Mouse (Mus musculus) erythroblast, embryonic 14.5 days (primary cell): ENCODE results near the gene Cphx3.
"Not testable (repeated sequence)": the region's sequence is repeated elsewhere in the genome, so short reads cannot be mapped to it uniquely, and the experiment has no call there.

Experiments used
- GATA1 ChIP-seq: IDR thresholded peaks from 2 replicates; pipeline ENCODE4 v1.6.1; 2012; ENCODE audit warnings: low read length, inconsistent platforms, mixed read lengths
- TAL1 ChIP-seq: IDR thresholded peaks from 3 replicates; pipeline ENCODE4 v1.6.1; 2012; ENCODE audit warnings: low read length, inconsistent platforms, mixed read lengths

GRCm38 (mm10) chr14:26206926-26207247 lies 124.8 kb downstream of the Cphx3 start, which contains the start of gene Tmem254b:
- TF ChIP-seq TAL1, GATA1: not testable (repeated sequence)
